Mouse (Mus musculus): ENCODE measurements around the gene Styxl1. TPM values are rescaled to one million over a fixed set of nuclear protein-coding genes. Genes with fewer than 3 reads are reported as not detected.

Gene Styxl1
- total RNA-seq, 4 experiments from 2014 or later, result 0.30 to 0.37 TPM; not detected in 2

DNA sequence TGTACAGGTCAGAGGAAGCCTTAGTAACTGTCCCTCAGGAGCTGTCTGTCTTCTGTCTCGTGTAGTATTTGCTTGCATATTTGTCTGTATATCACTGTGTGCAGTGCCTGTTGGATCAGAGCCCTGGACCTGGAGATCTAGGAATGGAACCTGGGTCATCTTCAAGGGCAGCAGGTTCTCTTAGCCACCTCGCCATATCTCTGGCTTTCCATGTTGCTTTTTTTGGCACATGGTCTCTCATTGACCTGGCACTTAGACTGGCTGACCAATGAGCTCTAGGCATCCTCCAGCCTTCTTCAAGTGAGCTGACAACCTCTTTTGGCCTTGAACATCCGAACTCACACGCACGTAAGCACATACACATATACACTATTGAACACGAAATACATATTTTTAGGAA is 76.0 kb downstream of the Styxl1 start:
- no peak for DNase-seq (ENCODE audit: low spot score in 2 of 2)

DNA sequence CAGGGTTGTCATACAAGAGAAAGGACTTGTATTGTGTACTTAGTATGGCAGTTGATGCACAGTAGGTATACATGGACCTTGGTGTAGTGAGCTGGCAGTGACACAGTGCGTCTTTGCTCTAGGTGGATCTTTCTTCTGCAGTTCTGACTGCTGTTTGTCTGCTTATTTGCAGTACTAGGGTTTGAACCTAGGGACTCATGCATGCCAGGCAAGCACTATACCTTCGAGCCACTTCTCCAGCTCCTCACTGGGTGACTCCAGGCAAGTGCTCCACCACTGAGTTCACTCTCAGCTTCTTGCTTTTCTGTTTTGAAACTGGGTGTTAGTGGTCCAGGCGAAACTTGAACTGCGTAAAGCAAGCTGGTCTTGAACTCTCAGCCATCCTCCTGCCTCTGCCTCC is 76.6 kb downstream of the Styxl1 start:
- DNase-seq (ENCODE audit: low spot score in 2 of 2), result no peak

- DNase-seq (ENCODE audit: low spot score in 2 of 2), result no peak
These were observed 80.5 kb downstream of the Styxl1 start for GRCm38 (mm10) chr5:135697711-135698111.

Small RNAs within 50 kb of the gene (microRNA-seq; reads per million reads assigned to microRNA genes)
- 0.44 to 1.5 reads per million in 2 experiments for gene Mir7034

Other genes starting within 250 kb of the Styxl1 start
- gene Hip1, start 233.3 kb downstream of the Styxl1 start, total RNA-seq (2022), result 10 to 100 TPM; 41.3 to 47.8 (median 45.0) TPM
- not detected for gene Ccl26, start 214.8 kb downstream of the Styxl1 start, total RNA-seq (2022)
- gene Ccl24, start 205.3 kb downstream of the Styxl1 start, total RNA-seq (2022), result not detected
- gene Rhbdd2, start 145.8 kb downstream of the Styxl1 start, total RNA-seq (2022), result 10 to 100 TPM; 81.1 to 92.6 (median 88.4) TPM
- gene Por, start 108.4 kb downstream of the Styxl1 start, total RNA-seq (2022), result 100 to 1,000 TPM in 1 of 4 experiments, 10 to 100 TPM in 3; 82.4 to 100 (median 95.4) TPM
- 10 to 100 TPM; 16.8 to 20.5 (median 19.7) TPM for gene Tmem120a, start 33.9 kb downstream of the Styxl1 start, total RNA-seq (2022)
- gene Mdh2, start 95 bp upstream of the Styxl1 start, total RNA-seq (2022), result 100 to 1,000 TPM; 407 to 445 (median 424) TPM
- gene Srrm3, start 28.5 kb upstream of the Styxl1 start, total RNA-seq (2022), result 10 to 100 TPM; 61.8 to 78.3 (median 68.6) TPM
- gene Hspb1, start 109.5 kb upstream of the Styxl1 start, total RNA-seq (2022), result 10 to 100 TPM; 10.9 to 20.6 (median 14.7) TPM
- gene Ywhag, start 156.2 kb upstream of the Styxl1 start, total RNA-seq (2022), result 1,000 to 10,000 TPM; 1,072 to 1,089 (median 1,074) TPM
- gene Ssc4d, start 196.1 kb upstream of the Styxl1 start, total RNA-seq (2022), result 1 to 10 TPM; 1.3 to 2.8 (median 2.0) TPM
- not detected for gene Zp3, start 201.7 kb upstream of the Styxl1 start, total RNA-seq (2022)
- gene Dtx2, start 216.4 kb upstream of the Styxl1 start, total RNA-seq (2022), result 10 to 100 TPM in 1 of 4 experiments, 1 to 10 TPM in 3; 7.5 to 11.3 (median 9.6) TPM

Measured in left cerebral cortex, adult 8-10 months (tissue).